ENCODE assay signal across 26 mouse cellular contexts in the genomic region with DNA sequence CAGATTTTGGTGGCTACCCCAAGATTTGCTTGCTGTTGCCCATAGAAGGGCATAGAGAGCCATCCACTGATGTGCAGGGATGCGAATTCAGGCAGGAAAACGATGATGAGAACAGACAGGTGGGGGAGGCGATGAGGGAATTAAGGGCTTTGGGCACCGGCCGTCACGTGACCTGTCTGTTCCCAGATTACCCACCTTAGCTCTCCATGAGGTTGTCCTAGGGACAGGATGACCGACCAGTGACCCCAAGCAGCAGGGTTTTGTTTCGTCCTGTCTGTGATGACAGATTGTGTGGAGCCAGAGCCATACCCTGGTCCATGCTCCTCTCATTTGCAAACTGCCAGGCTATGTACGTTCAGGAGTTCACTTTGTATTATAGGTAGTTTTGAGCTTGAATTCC. TPM values are rescaled to one million over a fixed set of nuclear protein-coding genes. Genes with fewer than 3 reads are reported as not detected.
DNase-seq lines count a peak whose midpoint lies in the region; ATAC-seq and TF ChIP-seq lines count a peak whose summit lies in the region.
"Had no signal": no experiment of that assay in that cellular context is flagged by ENCODE, and none has a peak within 500 bp of the region (broad histone marks: within the 10 kb centered on the region; RNA-seq: fewer than 3 reads in every experiment).

No protein-coding gene starts in this region.

- H3K9ac ChIP-seq in heart, embryonic 12.5 days = no peak overlapping the region
- H3K9ac ChIP-seq in kidney, embryonic 14.5 days (ENCODE audit: low read depth, low read length) = no peak overlapping the region
- H3K9ac ChIP-seq: embryonic facial prominence, embryonic 15.5 days; kidney, embryonic 15.5 days; limb, embryonic 12.5 days; liver, embryonic 12.5 days; midbrain, embryonic 15.5 days had no signal

- intact Hi-C loops in heart, postnatal 14 days (cut with DNase I) = no loop called here
- intact Hi-C loops in left cerebral cortex, adult 2 months (cut with DNase I) = no loop called here

- H3K4me2 ChIP-seq in heart, embryonic 12.5 days = peak overlapping the region; percentile 15; the same call in 1 of the 2 replicates
- H3K4me2 ChIP-seq in kidney, embryonic 14.5 days (replicated peaks; ENCODE audit: low read depth, low read length) = no peak overlapping the region
- H3K4me2 ChIP-seq: embryonic facial prominence, embryonic 15.5 days; kidney, embryonic 15.5 days; limb, embryonic 12.5 days; liver, embryonic 12.5 days; midbrain, embryonic 15.5 days had no signal

- 0 out of 2 replicates have a peak overlapping the region, but pooled peaks have one; percentile 12 for H3K27ac ChIP-seq in heart, embryonic 12.5 days (ENCODE audit: poor library complexity, severe bottlenecking)
- H3K27ac ChIP-seq in kidney, embryonic 14.5 days (ENCODE audit: low read depth, low read length) = no peak overlapping the region
- no peak overlapping the region for H3K27ac ChIP-seq in embryonic facial prominence, embryonic 10.5 days (replicated peaks)
- no peak overlapping the region for H3K27ac ChIP-seq in left cerebral cortex, adult 2 months
- H3K27ac ChIP-seq: embryonic facial prominence, embryonic 15.5 days; kidney, embryonic 15.5 days; limb, embryonic 12.5 days; liver, embryonic 12.5 days; midbrain, embryonic 15.5 days had no signal

- no peak for DNase-seq in heart, postnatal 14 days
- no peak for DNase-seq in kidney, adult 9 months
- DNase-seq in embryonic facial prominence, embryonic 10.5 days (ENCODE audit: low spot score) = peak; percentile 24
- DNase-seq in retina, postnatal 7 days (ENCODE audit: low read depth, low spot score) = peak; percentile 76
- DNase-seq in left cerebral cortex, adult 2 months (ENCODE audit: extremely low spot score in 1 of 2, low spot score in 2 of 2) = no peak
- DNase-seq: adrenal gland, adult 2 months; B cell, adult 2 months; cerebellum, adult 8-10 months; gastrocnemius, postnatal 25 days; lung, adult 2 months; thymus, postnatal 4 days had no signal

- H3K4me3 ChIP-seq in heart, embryonic 12.5 days = no peak overlapping the region
- no peak overlapping the region for H3K4me3 ChIP-seq in kidney, embryonic 14.5 days (ENCODE audit: low read length)
- no peak overlapping the region for H3K4me3 ChIP-seq in embryonic facial prominence, embryonic 10.5 days
- H3K4me3 ChIP-seq in left cerebral cortex, adult 2 months = no peak overlapping the region
- H3K4me3 ChIP-seq: embryonic facial prominence, embryonic 15.5 days; kidney, embryonic 15.5 days; limb, embryonic 12.5 days; liver, embryonic 12.5 days; megakaryocyte, embryonic 14.5 days; midbrain, embryonic 15.5 days; myocyte had no signal

- H3K9me3 ChIP-seq in heart, embryonic 12.5 days (replicated peaks) = no peaks in the 10 kb centered on the region
- no peaks in the 10 kb centered on the region for H3K9me3 ChIP-seq in kidney, embryonic 14.5 days (ENCODE audit: control insufficient read depth, low read length)
- H3K9me3 ChIP-seq in embryonic facial prominence, embryonic 10.5 days = no peaks in the 10 kb centered on the region
- H3K9me3 ChIP-seq: embryonic facial prominence, embryonic 15.5 days; kidney, embryonic 15.5 days; limb, embryonic 12.5 days; liver, embryonic 12.5 days; megakaryocyte, embryonic 14.5 days; midbrain, embryonic 15.5 days had no signal

- no peak for TF ChIP-seq CTCF in left cerebral cortex, adult 2 months (IDR thresholded peaks at IDR 0.05)

- 50% methylated on average over 9 of the region's 9 CpGs for WGBS in heart, embryonic 12.5 days
- WGBS in kidney, embryonic 14.5 days = 32% methylated on average over 9 of the region's 9 CpGs
- 66% methylated on average over 9 of the region's 9 CpGs for WGBS in embryonic facial prominence, embryonic 10.5 days

- no peak for ATAC-seq in heart, embryonic 12.5 days (ENCODE audit: insufficient number of reproducible peaks, low FRiP score)
- ATAC-seq in kidney, embryonic 14.5 days (ENCODE audit: low FRiP score, low TSS enrichment) = 0 out of 2 replicates have a peak, but pooled peaks have one; percentile 43
- ATAC-seq: forebrain, embryonic 16.5 days; liver, embryonic 12.5 days; midbrain, embryonic 15.5 days had no signal

- peaks cover 18% of the 10 kb centered on the region for H3K4me1 ChIP-seq in heart, embryonic 12.5 days (replicated peaks)
- 0 out of 2 replicates have a peak, but pooled peaks cover 4% of the 10 kb centered on the region for H3K4me1 ChIP-seq in kidney, embryonic 14.5 days (ENCODE audit: control insufficient read depth, insufficient read depth, low read length)
- H3K4me1 ChIP-seq in embryonic facial prominence, embryonic 10.5 days = 0 out of 2 replicates have a peak, but pooled peaks cover 5% of the 10 kb centered on the region
- H3K4me1 ChIP-seq: embryonic facial prominence, embryonic 15.5 days; limb, embryonic 12.5 days; midbrain, embryonic 15.5 days had no signal

- H3K27me3 ChIP-seq in heart, embryonic 12.5 days (replicated peaks) = no peaks in the 10 kb centered on the region
- H3K27me3 ChIP-seq in kidney, embryonic 14.5 days (ENCODE audit: control insufficient read depth, insufficient read depth, low read length) = no peaks in the 10 kb centered on the region
- no peaks in the 10 kb centered on the region for H3K27me3 ChIP-seq in embryonic facial prominence, embryonic 10.5 days (replicated peaks; ENCODE audit: low read depth, poor library complexity, severe bottlenecking)
- H3K27me3 ChIP-seq: embryonic facial prominence, embryonic 15.5 days; kidney, embryonic 15.5 days; limb, embryonic 12.5 days; liver, embryonic 12.5 days; megakaryocyte, embryonic 14.5 days; midbrain, embryonic 15.5 days had no signal

- peaks cover 41% of the 10 kb centered on the region for H3K36me3 ChIP-seq in heart, embryonic 12.5 days
- H3K36me3 ChIP-seq in kidney, embryonic 14.5 days (ENCODE audit: control insufficient read depth, insufficient read depth, low read length) = peaks cover 40% of the 10 kb centered on the region
- peaks cover 64% of the 10 kb centered on the region for H3K36me3 ChIP-seq in embryonic facial prominence, embryonic 10.5 days (replicated peaks)

RNA-seq across cellular contexts. Expression of a gene that starts 2.8 kb away (rescaled TPM):
- 0.11 TPM in 1 of 2 replicates, not detected in the other for polyA plus RNA-seq in heart, embryonic 12.5 days (2016; fragmentation: Nextera tagmentation; extraction: Ambion mirVana)
- under 1 TPM; 0.33 to 0.37 TPM for total RNA-seq in heart, postnatal 14 days (2021)
- polyA plus RNA-seq in kidney, embryonic 14.5 days (2014; fragmentation: Nextera tagmentation; extraction: Ambion mirVana) = 0.62 TPM in 1 of 2 replicates, not detected in the other
- polyA plus RNA-seq in embryonic facial prominence, embryonic 10.5 days (2016; fragmentation: Nextera tagmentation; extraction: Ambion mirVana) = 0.38 and 0.66 TPM in 2 replicates
- total RNA-seq in left cerebral cortex, adult 2 months (2021) = 1 to 10 TPM; 4.5 to 7.4 TPM
- polyA plus RNA-seq: embryonic facial prominence, embryonic 15.5 days; liver, embryonic 12.5 days had no signal

RNA-seq across cellular contexts. Expression of a gene that starts 17.8 kb away (rescaled TPM):
- polyA plus RNA-seq in heart, embryonic 12.5 days (2016; fragmentation: Nextera tagmentation; extraction: Ambion mirVana) = 9.5 and 9.9 TPM in 2 replicates
- total RNA-seq in heart, postnatal 14 days (2021) = 10 to 100 TPM in 1 of 2 experiments, 1 to 10 TPM in 1; 9.6 to 11.3 TPM
- polyA plus RNA-seq in kidney, embryonic 14.5 days (2014; fragmentation: Nextera tagmentation; extraction: Ambion mirVana) = 15.0 and 15.2 TPM in 2 replicates
- 10.3 and 10.6 TPM in 2 replicates for polyA plus RNA-seq in embryonic facial prominence, embryonic 10.5 days (2016; fragmentation: Nextera tagmentation; extraction: Ambion mirVana)
- total RNA-seq in left cerebral cortex, adult 2 months (2021) = 10 to 100 TPM; 29.3 to 30.9 TPM

RNA-seq across cellular contexts. Expression of a gene that starts 27.8 kb away (rescaled TPM):
- 2.0 and 2.8 TPM in 2 replicates for polyA plus RNA-seq in heart, embryonic 12.5 days (2016; fragmentation: Nextera tagmentation; extraction: Ambion mirVana)
- total RNA-seq in heart, postnatal 14 days (2021) = 1 to 10 TPM; 1.2 to 1.4 TPM
- 1.3 and 1.4 TPM in 2 replicates for polyA plus RNA-seq in kidney, embryonic 14.5 days (2014; fragmentation: Nextera tagmentation; extraction: Ambion mirVana)
- 1.0 and 1.2 TPM in 2 replicates for polyA plus RNA-seq in embryonic facial prominence, embryonic 10.5 days (2016; fragmentation: Nextera tagmentation; extraction: Ambion mirVana)
- under 1 TPM; 0.14 to 0.25 TPM for total RNA-seq in left cerebral cortex, adult 2 months (2021)
- total RNA-seq: neutrophil, adult 5-6 weeks had no signal
- polyA plus RNA-seq: hindbrain, embryonic 11.5 days had no signal

RNA-seq across cellular contexts. Expression of a gene that starts 34.6 kb away (rescaled TPM):
- polyA plus RNA-seq in heart, embryonic 12.5 days (2016; fragmentation: Nextera tagmentation; extraction: Ambion mirVana) = 3.0 and 3.7 TPM in 2 replicates
- total RNA-seq in heart, postnatal 14 days (2021) = 10 to 100 TPM in 1 of 2 experiments, 1 to 10 TPM in 1; 9.7 to 11.6 TPM
- polyA plus RNA-seq in kidney, embryonic 14.5 days (2014; fragmentation: Nextera tagmentation; extraction: Ambion mirVana) = 8.2 and 11.7 TPM in 2 replicates
- 7.6 and 8.3 TPM in 2 replicates for polyA plus RNA-seq in embryonic facial prominence, embryonic 10.5 days (2016; fragmentation: Nextera tagmentation; extraction: Ambion mirVana)
- 1 to 10 TPM; 2.3 to 3.2 TPM for total RNA-seq in left cerebral cortex, adult 2 months (2021)
- total RNA-seq: neutrophil, adult 5-6 weeks had no signal

RNA-seq across cellular contexts. Expression of a gene that starts 59.1 kb away (rescaled TPM):
- polyA plus RNA-seq in heart, embryonic 12.5 days (2016; fragmentation: Nextera tagmentation; extraction: Ambion mirVana) = not detected in 2 replicates
- total RNA-seq in heart, postnatal 14 days (2021) = not detected
- 0.53 and 0.59 TPM in 2 replicates for polyA plus RNA-seq in kidney, embryonic 14.5 days (2014; fragmentation: Nextera tagmentation; extraction: Ambion mirVana)
- not detected in 2 replicates for polyA plus RNA-seq in embryonic facial prominence, embryonic 10.5 days (2016; fragmentation: Nextera tagmentation; extraction: Ambion mirVana)
- not detected for total RNA-seq in left cerebral cortex, adult 2 months (2021)
- total RNA-seq: gastrocnemius, postnatal 25 days; layer of hippocampus, postnatal 10 days; left cerebral cortex, postnatal 10 days; neutrophil, adult 5-6 weeks had no signal
- polyA plus RNA-seq: adrenal gland, adult 2 months; embryonic facial prominence, embryonic 15.5 days; forebrain, embryonic 16.5 days; hindbrain, embryonic 11.5 days; limb, embryonic 12.5 days; liver, embryonic 12.5 days; lung, adult 2 months; midbrain, embryonic 15.5 days; myocyte; testis, adult 2 months had no signal

Comparison
In these comparisons a context has a peak if more than half of its experiments do, and no peak if none do; other contexts are left out.
1. DNase-seq: peak in embryonic facial prominence, embryonic 10.5 days (single experiment) and retina, postnatal 7 days (single experiment); none in heart, postnatal 14 days (0 of 2), kidney, adult 9 months (single experiment) and left cerebral cortex, adult 2 months (0 of 2).